Mouse (Mus musculus) brain, embryonic 14.5 days (tissue): Measurements from ENCODE around the gene Hdhd5.
A peak's percentile ranks its signal among the peaks of the same experiment; 100 is the strongest.

Experiments used
- CTCF ChIP-seq: fragments of 200-500 bp; IDR thresholded peaks from 2 replicates; pipeline ENCODE4 v1.5.1; 2012; ENCODE audit warnings: inconsistent platforms, mild to moderate bottlenecking, moderate library complexity, borderline replicate concordance; ENCODE audit not compliant: insufficient read depth, insufficient read length; ENCODE audit errors: extremely low read depth
- POLR2A ChIP-seq: fragments of 200-500 bp; IDR thresholded peaks from 2 replicates; pipeline ENCODE4 v1.6.1; 2012; ENCODE audit warnings: mild to moderate bottlenecking, inconsistent platforms, borderline replicate concordance; ENCODE audit not compliant: poor library complexity, insufficient read depth, insufficient read length, severe bottlenecking; ENCODE audit errors: extremely low read depth

- no peak for TF ChIP-seq POLR2A
- 0 out of 2 replicates have a peak, but pooled peaks have one; percentile 4 for TF ChIP-seq CTCF
These were observed 10.9 kb upstream of the Hdhd5 start for GRCm38 (mm10) chr6:120542061-120542460.
